Mouse (Mus musculus): ENCODE measurements around the gene Cpd. TPM values are rescaled to one million over a fixed set of nuclear protein-coding genes. Genes with fewer than 3 reads are reported as not detected.

Cpd gene
- polyA plus RNA-seq, 1 experiment from 2014 or later, result 23.4 TPM

- H3K27me3 ChIP-seq (ENCODE audit: control insufficient read depth, insufficient read depth, low read length), result no peaks in the 10 kb centered on the region
- ATAC-seq (ENCODE audit: insufficient number of reproducible peaks, insufficient read depth, low FRiP score, low read depth), result no peak
- no peak overlapping the region for H3K4me3 ChIP-seq (ENCODE audit: control insufficient read depth in 1 of 2, insufficient read depth in 1 of 2, low read depth in 1 of 2, low read length in 2 of 2)
- H3K4me1 ChIP-seq (ENCODE audit: control insufficient read depth in 2 of 2, insufficient read depth in 2 of 2, low read length in 2 of 2), result no peaks in the 10 kb centered on the region
- no peak overlapping the region for H3K27ac ChIP-seq (replicated peaks in 1 of 2; ENCODE audit: control insufficient read depth in 1 of 2, insufficient read depth in 1 of 2, low read depth in 2 of 2, low read length in 2 of 2)
- H3K9ac ChIP-seq (ENCODE audit: low read length), result no peak overlapping the region
- no peak overlapping the region for H3K4me2 ChIP-seq (ENCODE audit: low read length)
- H3K36me3 ChIP-seq (ENCODE audit: control insufficient read depth, insufficient read depth, low read length), result peaks cover 72% of the 10 kb centered on the region
- H3K9me3 ChIP-seq (ENCODE audit: control insufficient read depth, low read length), result no peaks in the 10 kb centered on the region
- WGBS, result 88% methylated on average over 7 of the region's 7 CpGs
These were observed 55.5 kb downstream of the Cpd start for GRCm38 (mm10) chr11:76791331-76791730.

- no peak for ATAC-seq (ENCODE audit: insufficient number of reproducible peaks, insufficient read depth, low FRiP score, low read depth)
- H3K36me3 ChIP-seq (ENCODE audit: control insufficient read depth, insufficient read depth, low read length), result peaks cover 80% of the 10 kb centered on the region
- no peak overlapping the region for H3K4me2 ChIP-seq (ENCODE audit: low read length)
- 94% methylated on average over 1 of the region's 1 CpGs for WGBS
- no peak overlapping the region for H3K27ac ChIP-seq (replicated peaks in 1 of 2; ENCODE audit: control insufficient read depth in 1 of 2, insufficient read depth in 1 of 2, low read depth in 2 of 2, low read length in 2 of 2)
- no peaks in the 10 kb centered on the region for H3K9me3 ChIP-seq (ENCODE audit: control insufficient read depth, low read length)
- H3K9ac ChIP-seq (ENCODE audit: low read length), result no peak overlapping the region
- no peaks in the 10 kb centered on the region for H3K27me3 ChIP-seq (ENCODE audit: control insufficient read depth, insufficient read depth, low read length)
- H3K4me1 ChIP-seq (ENCODE audit: control insufficient read depth in 2 of 2, insufficient read depth in 2 of 2, low read length in 2 of 2), result no peaks in the 10 kb centered on the region
- H3K4me3 ChIP-seq (ENCODE audit: control insufficient read depth in 1 of 2, insufficient read depth in 1 of 2, low read depth in 1 of 2, low read length in 2 of 2), result no peak overlapping the region
These were observed 57.6 kb downstream of the Cpd start for GRCm38 (mm10) chr11:76789252-76789651.

- no peak overlapping the region for H3K4me2 ChIP-seq (ENCODE audit: low read length)
- H3K9me3 ChIP-seq (ENCODE audit: control insufficient read depth, low read length), result no peaks in the 10 kb centered on the region
- ATAC-seq (ENCODE audit: insufficient number of reproducible peaks, insufficient read depth, low FRiP score, low read depth), result no peak
- 80% methylated on average over 8 of the region's 8 CpGs for WGBS
- H3K27ac ChIP-seq (replicated peaks in 1 of 2; ENCODE audit: control insufficient read depth in 1 of 2, insufficient read depth in 1 of 2, low read depth in 2 of 2, low read length in 2 of 2), result no peak overlapping the region
- peaks cover 11% of the 10 kb centered on the region for H3K36me3 ChIP-seq (ENCODE audit: control insufficient read depth, insufficient read depth, low read length)
- peaks cover 5 to 13% of the 10 kb centered on the region in 2 experiments; a peak in 2 of 4 replicates for H3K4me1 ChIP-seq (ENCODE audit: control insufficient read depth in 2 of 2, insufficient read depth in 2 of 2, low read length in 2 of 2)
- no peaks in the 10 kb centered on the region for H3K27me3 ChIP-seq (ENCODE audit: control insufficient read depth, insufficient read depth, low read length)
- no peak overlapping the region for H3K4me3 ChIP-seq (ENCODE audit: control insufficient read depth in 1 of 2, insufficient read depth in 1 of 2, low read depth in 1 of 2, low read length in 2 of 2)
- H3K9ac ChIP-seq (ENCODE audit: low read length), result no peak overlapping the region
These were observed 71.3 kb downstream of the Cpd start for GRCm38 (mm10) chr11:76775533-76775932.

GRCm38 (mm10) chr11:76773811-76774210, 73.0 kb downstream of the Cpd start:
- ATAC-seq (ENCODE audit: insufficient number of reproducible peaks, insufficient read depth, low FRiP score, low read depth), result no peak
- Histone ChIP-seq H3K27me3 (ENCODE audit: control insufficient read depth, insufficient read depth, low read length) (no peaks in the 10 kb centered on the region), H3K36me3 (ENCODE audit: control insufficient read depth, insufficient read depth, low read length) (no peaks in the 10 kb centered on the region), H3K9ac (ENCODE audit: low read length) (no peak overlapping the region), H3K9me3 (ENCODE audit: control insufficient read depth, low read length) (no peaks in the 10 kb centered on the region), H3K4me1 (ENCODE audit: control insufficient read depth in 2 of 2, insufficient read depth in 2 of 2, low read length in 2 of 2) (peaks cover 5 to 13% of the 10 kb centered on the region in 2 experiments; a peak in 2 of 4 replicates), H3K27ac (replicated peaks in 1 of 2; ENCODE audit: control insufficient read depth in 1 of 2, insufficient read depth in 1 of 2, low read depth in 2 of 2, low read length in 2 of 2) (no peak overlapping the region), H3K4me2 (ENCODE audit: low read length) (no peak overlapping the region), H3K4me3 (ENCODE audit: control insufficient read depth in 1 of 2, insufficient read depth in 1 of 2, low read depth in 1 of 2, low read length in 2 of 2) (no peak overlapping the region)
- WGBS, result 44% methylated on average over 3 of the region's 3 CpGs

GRCm38 (mm10) chr11:76770566-76770965, 76.3 kb downstream of the Cpd start:
- ATAC-seq (ENCODE audit: insufficient number of reproducible peaks, insufficient read depth, low FRiP score, low read depth), result no peak
- H3K4me1 ChIP-seq (ENCODE audit: control insufficient read depth in 2 of 2, insufficient read depth in 2 of 2, low read length in 2 of 2), result peaks cover 5 to 13% of the 10 kb centered on the region in 2 experiments; a peak in 2 of 4 replicates

GRCm38 (mm10) chr11:76763741-76764122, 83.1 kb downstream of the Cpd start:
- Histone ChIP-seq H3K9me3 (ENCODE audit: control insufficient read depth, low read length) (no peaks in the 10 kb centered on the region), H3K4me2 (ENCODE audit: low read length) (peak overlapping the region; percentile 91), H3K27me3 (ENCODE audit: control insufficient read depth, insufficient read depth, low read length) (no peaks in the 10 kb centered on the region; the same call in 1 of the 2 replicates), H3K9ac (ENCODE audit: low read length) (peak overlapping the region; percentile 99), H3K4me1 (ENCODE audit: control insufficient read depth in 2 of 2, insufficient read depth in 2 of 2, low read length in 2 of 2) (peaks cover 0 to 3% of the 10 kb centered on the region in 2 experiments; a peak in 1 of 4 replicates), H3K4me3 (ENCODE audit: control insufficient read depth in 1 of 2, insufficient read depth in 1 of 2, low read depth in 1 of 2, low read length in 2 of 2) (peak overlapping the region in 1 of 2 experiments; percentile 95; a peak in 1 of 4 replicates), H3K27ac (replicated peaks in 1 of 2; ENCODE audit: control insufficient read depth in 1 of 2, insufficient read depth in 1 of 2, low read depth in 2 of 2, low read length in 2 of 2) (no peak overlapping the region), H3K36me3 (ENCODE audit: control insufficient read depth, insufficient read depth, low read length) (peaks cover 24% of the 10 kb centered on the region)
- whole genome bisulfite sequencing, result 8% methylated on average over 4 of the region's 4 CpGs
- no peak for ATAC-seq (ENCODE audit: insufficient number of reproducible peaks, insufficient read depth, low FRiP score, low read depth)

More at GRCm38 (mm10) chr11:76770566-76770965, 76.3 kb downstream of the Cpd start:
- Histone ChIP-seq H3K27ac (replicated peaks in 1 of 2; ENCODE audit: control insufficient read depth in 1 of 2, insufficient read depth in 1 of 2, low read depth in 2 of 2, low read length in 2 of 2) (no peak overlapping the region), H3K36me3 (ENCODE audit: control insufficient read depth, insufficient read depth, low read length) (no peaks in the 10 kb centered on the region), H3K4me3 (ENCODE audit: control insufficient read depth in 1 of 2, insufficient read depth in 1 of 2, low read depth in 1 of 2, low read length in 2 of 2) (no peak overlapping the region), H3K27me3 (ENCODE audit: control insufficient read depth, insufficient read depth, low read length) (no peaks in the 10 kb centered on the region), H3K9ac (ENCODE audit: low read length) (no peak overlapping the region), H3K4me2 (ENCODE audit: low read length) (no peak overlapping the region), H3K9me3 (ENCODE audit: control insufficient read depth, low read length) (no peaks in the 10 kb centered on the region)
- whole genome bisulfite sequencing, result 80% methylated on average over 5 of the region's 5 CpGs

GRCm38 (mm10) chr11:76763053-76763740, 83.6 kb downstream of the Cpd start, which contains the start of gene Gosr1:
TSS of gene Gosr1 (minus strand) at chr11:76763579.
- Histone ChIP-seq H3K9me3 (ENCODE audit: control insufficient read depth, low read length) (no peaks in the 10 kb centered on the region), H3K9ac (ENCODE audit: low read length) (peak within 1 kb of the TSS; percentile 99), H3K27ac (replicated peaks in 1 of 2; ENCODE audit: control insufficient read depth in 1 of 2, insufficient read depth in 1 of 2, low read depth in 2 of 2, low read length in 2 of 2) (peak within 1 kb of the TSS; percentile 84 to 90), H3K4me2 (ENCODE audit: low read length) (peak within 1 kb of the TSS; percentile 91), H3K4me3 (ENCODE audit: control insufficient read depth in 1 of 2, insufficient read depth in 1 of 2, low read depth in 1 of 2, low read length in 2 of 2) (peak within 1 kb of the TSS; percentile 84 to 95), H3K4me1 (ENCODE audit: control insufficient read depth in 2 of 2, insufficient read depth in 2 of 2, low read length in 2 of 2) (peaks cover 0 to 3% of the 10 kb centered on the region in 2 experiments; a peak in 1 of 4 replicates), H3K27me3 (ENCODE audit: control insufficient read depth, insufficient read depth, low read length) (no peaks in the 10 kb centered on the region; the same call in 1 of the 2 replicates), H3K36me3 (ENCODE audit: control insufficient read depth, insufficient read depth, low read length) (peaks cover 29% of the 10 kb centered on the region)
- peak; percentile 96 for ATAC-seq (ENCODE audit: insufficient number of reproducible peaks, insufficient read depth, low FRiP score, low read depth)
- under 1% methylated on average over 28 of the region's 28 CpGs for WGBS

Measured in heart, embryonic 14.5 days (tissue).